9 mouse cellular contexts compared by ENCODE assay signal in the genomic region with DNA sequence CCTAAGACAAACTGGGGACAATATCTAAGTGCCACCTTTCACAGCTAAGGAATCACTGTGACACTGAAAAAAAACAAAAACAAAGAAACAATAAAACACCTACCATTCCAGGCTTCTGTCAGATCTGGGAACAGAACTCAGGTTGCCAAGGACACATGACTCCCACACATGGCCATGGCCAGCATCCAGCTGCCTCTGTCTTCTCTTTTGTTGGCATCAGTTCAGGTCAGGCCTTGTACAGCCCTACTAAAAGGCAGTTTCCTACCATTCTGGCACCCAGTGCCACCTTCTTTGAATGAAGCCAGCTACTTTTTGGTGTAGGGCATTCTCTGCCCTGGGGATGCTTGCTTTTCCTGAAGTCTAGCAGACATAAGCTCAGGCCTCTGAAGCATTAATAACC.
DNase-seq lines count a peak whose midpoint lies in the region; ATAC-seq and TF ChIP-seq lines count a peak whose summit lies in the region.
"Had no signal": no experiment of that assay in that cellular context is flagged by ENCODE, and none has a peak within 500 bp of the region (broad histone marks: within the 10 kb centered on the region; RNA-seq: fewer than 3 reads in every experiment).

No protein-coding gene starts in this region.

- no peak overlapping the region for H3K27ac ChIP-seq in midbrain, postnatal 0 days (ENCODE audit: low read depth, low read length)
- H3K27ac ChIP-seq in midbrain, embryonic 10.5 days (replicated peaks) = no peak overlapping the region
- H3K27ac ChIP-seq: limb, embryonic 12.5 days had no signal

- DNase-seq in cerebellum, adult 11 months = peak; percentile 66
- DNase-seq in midbrain, postnatal 0 days (ENCODE audit: low spot score) = peak; percentile 68
- DNase-seq in midbrain, embryonic 10.5 days (ENCODE audit: low spot score) = no peak
- DNase-seq in kidney, adult 8-10 months = peak; percentile 19 to 31
- DNase-seq in testis, postnatal 10 days (ENCODE audit: low spot score) = peak; percentile 77
- no peak for DNase-seq in thymus, postnatal 36 days

- H3K36me3 ChIP-seq in midbrain, postnatal 0 days (ENCODE audit: insufficient read depth, low read length) = no peaks in the 10 kb centered on the region
- no peaks in the 10 kb centered on the region for H3K36me3 ChIP-seq in midbrain, embryonic 10.5 days
- H3K36me3 ChIP-seq: limb, embryonic 12.5 days had no signal

- no peak overlapping the region for H3K9ac ChIP-seq in midbrain, postnatal 0 days (replicated peaks; ENCODE audit: low read length, poor library complexity, severe bottlenecking)
- H3K9ac ChIP-seq: limb, embryonic 12.5 days had no signal

- H3K4me3 ChIP-seq in midbrain, postnatal 0 days (ENCODE audit: low read depth, low read length) = no peak overlapping the region
- no peak overlapping the region for H3K4me3 ChIP-seq in midbrain, embryonic 10.5 days
- H3K4me3 ChIP-seq: limb, embryonic 12.5 days had no signal

- TF ChIP-seq CTCF in midbrain, postnatal 0 days (IDR thresholded peaks at IDR 0.05) = no peak

- H3K4me1 ChIP-seq in midbrain, postnatal 0 days (ENCODE audit: insufficient read depth, low read length) = no peaks in the 10 kb centered on the region
- H3K4me1 ChIP-seq in midbrain, embryonic 10.5 days = peaks cover 35% of the 10 kb centered on the region

- H3K27me3 ChIP-seq in midbrain, postnatal 0 days (ENCODE audit: insufficient read depth, low read length) = no peaks in the 10 kb centered on the region
- peaks cover 58% of the 10 kb centered on the region for H3K27me3 ChIP-seq in midbrain, embryonic 10.5 days (ENCODE audit: low read depth, poor library complexity, severe bottlenecking)
- H3K27me3 ChIP-seq: limb, embryonic 12.5 days had no signal

- H3K4me2 ChIP-seq in midbrain, postnatal 0 days (ENCODE audit: low read depth, low read length, poor library complexity, severe bottlenecking) = no peak overlapping the region
- H3K4me2 ChIP-seq: limb, embryonic 12.5 days had no signal

- no peak for ATAC-seq in cerebellum, adult (ENCODE audit: insufficient number of reproducible peaks, low FRiP score, low TSS enrichment)
- no peak for ATAC-seq in midbrain, postnatal 0 days (ENCODE audit: low FRiP score)
- no peak for ATAC-seq in CD4-positive, CD25-positive, alpha-beta regulatory T cell, adult 4 months

- no peaks in the 10 kb centered on the region for H3K9me3 ChIP-seq in midbrain, postnatal 0 days (ENCODE audit: low read length)
- no peaks in the 10 kb centered on the region for H3K9me3 ChIP-seq in midbrain, embryonic 10.5 days (replicated peaks)
- H3K9me3 ChIP-seq: limb, embryonic 12.5 days had no signal

Comparison
In these comparisons a context has a peak if more than half of its experiments do, and no peak if none do; other contexts are left out.
1. DNase-seq: peak in cerebellum, adult 11 months (single experiment), midbrain, postnatal 0 days (single experiment), kidney, adult 8-10 months (2 of 2) and testis, postnatal 10 days (single experiment); none in midbrain, embryonic 10.5 days (single experiment) and thymus, postnatal 36 days (0 of 2).